Mouse (Mus musculus) layer of hippocampus, adult 2 months (tissue): ENCODE measurements around the gene Hdac10. TPM values are rescaled to one million over a fixed set of nuclear protein-coding genes. Genes with fewer than 3 reads are reported as not detected.

Experiments used
- DNase-seq, 2 experiments: peaks; one replicate each; pipeline ENCODE4 v3.0.0; 2022; ENCODE audit warnings: low spot score in 2 of 2
- H3K27ac ChIP-seq: fragments of 200-600 bp; 2 replicates; pipeline ENCODE4 v1.8.1; 2022
- H3K4me3 ChIP-seq: fragments of 200-600 bp; 2 replicates; pipeline ENCODE4 v1.8.1; 2022; ENCODE audit warnings: mild to moderate bottlenecking
- CTCF ChIP-seq: fragments of 200-600 bp; conservative IDR thresholded peaks from 2 replicates; pipeline ENCODE4 v1.8.1; 2022; ENCODE audit warnings: antibody characterized with exemption, mild to moderate bottlenecking, moderate library complexity
- total RNA-seq, 2 experiments: library from RNA; stranded (reverse); gene quantifications; 2 replicates each; pipeline ENCODE4 v1.2.3; 2021

Gene Hdac10
- total RNA-seq, 2 experiments from 2014 or later, result 16.3 to 17.9 TPM

DNA sequence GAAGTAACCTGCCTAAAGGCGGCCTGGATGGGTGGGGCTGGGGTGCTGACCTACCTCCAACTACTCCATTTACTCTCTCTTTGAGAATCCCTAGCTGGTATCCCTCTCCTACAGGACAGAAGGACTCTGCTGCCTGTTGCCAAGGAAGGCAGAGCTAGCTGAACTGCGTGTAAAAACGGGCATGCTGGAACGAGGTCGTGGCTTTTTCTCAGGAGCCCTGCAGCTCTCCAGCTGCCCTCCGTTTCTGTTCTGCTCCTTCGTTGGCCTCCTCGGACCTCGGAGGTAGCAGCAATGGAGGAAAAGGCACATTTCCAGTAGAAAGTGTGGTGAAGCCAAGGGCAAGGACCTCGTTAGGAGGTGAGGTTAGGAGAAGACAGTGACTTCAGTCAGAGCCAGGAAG lies 40.4 kb upstream of the Hdac10 start:
- H3K27ac ChIP-seq, result peak overlapping the region; percentile 85
- DNase-seq, result no peak
- TF ChIP-seq CTCF, result no peak
- H3K4me3 ChIP-seq, result peak overlapping the region; percentile 30; the same call in 1 of the 2 replicates

DNA sequence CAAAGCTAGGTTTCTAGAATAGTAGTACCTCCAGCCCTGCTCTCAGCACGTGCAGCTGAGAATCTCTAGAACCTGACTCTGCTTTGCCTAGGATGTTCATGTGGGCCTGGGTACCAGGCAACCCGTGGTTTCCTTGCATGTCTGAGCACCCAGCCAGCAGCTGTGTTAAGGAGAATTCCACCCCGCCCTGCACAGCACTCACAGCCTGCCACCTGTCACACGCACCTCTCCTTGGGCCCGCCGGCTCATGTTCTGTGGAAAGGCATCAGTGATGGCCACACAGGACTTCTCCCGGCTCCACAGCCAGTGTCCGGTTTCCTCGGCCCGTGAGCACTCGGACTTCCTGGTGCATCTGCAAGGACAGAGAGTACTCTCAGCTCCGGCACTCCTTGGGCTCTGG lies 37.0 kb upstream of the Hdac10 start:
- Histone ChIP-seq H3K4me3 (no peak overlapping the region), H3K27ac (no peak overlapping the region)
- DNase-seq, result no peak
- TF ChIP-seq CTCF, result no peak

DNA sequence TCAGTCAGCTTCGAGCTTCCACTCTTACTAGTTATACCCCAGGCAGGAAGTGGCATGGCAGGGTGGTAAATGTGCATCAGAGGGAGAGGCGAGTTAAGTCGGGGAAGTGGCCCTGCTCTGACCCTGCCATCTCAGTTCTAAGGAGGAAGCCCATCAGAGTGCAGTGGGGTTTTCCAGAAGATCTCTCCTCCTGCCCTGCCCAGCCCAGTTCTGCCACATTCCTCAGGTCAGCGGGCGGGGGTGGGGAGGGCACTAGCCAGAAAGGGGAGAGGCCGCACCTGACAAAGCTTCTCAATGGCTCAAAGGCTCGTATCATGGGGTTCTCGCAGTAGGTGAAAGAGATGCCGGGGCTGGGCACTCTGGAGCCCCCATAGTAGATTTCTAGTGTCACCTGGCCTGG lies 32.9 kb upstream of the Hdac10 start:
- no peak for TF ChIP-seq CTCF
- Histone ChIP-seq H3K4me3 (no peak overlapping the region), H3K27ac (no peak overlapping the region)
- DNase-seq, result no peak

DNA sequence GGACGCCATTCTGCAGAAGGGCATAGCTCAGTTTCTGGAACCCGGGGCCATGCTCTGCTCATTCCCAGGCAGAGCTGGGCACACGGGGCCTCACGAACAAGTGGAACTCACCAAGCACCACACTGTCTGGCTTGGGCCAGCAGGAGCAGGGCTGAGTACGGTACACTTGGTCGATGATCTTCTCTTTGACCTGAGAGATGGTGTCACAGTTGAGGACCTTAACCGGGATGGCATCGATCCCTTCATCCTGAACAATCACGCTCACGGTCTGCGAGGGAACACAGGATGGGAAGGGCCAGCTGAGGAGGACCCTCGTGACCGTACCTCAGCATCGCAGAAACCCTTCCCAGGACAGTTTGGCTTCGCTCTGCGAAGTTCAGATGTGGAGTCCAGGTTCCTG lies 30.0 kb upstream of the Hdac10 start:
- TF ChIP-seq CTCF, result no peak
- Histone ChIP-seq H3K27ac (no peak overlapping the region), H3K4me3 (no peak overlapping the region)
- no peak for DNase-seq

DNA sequence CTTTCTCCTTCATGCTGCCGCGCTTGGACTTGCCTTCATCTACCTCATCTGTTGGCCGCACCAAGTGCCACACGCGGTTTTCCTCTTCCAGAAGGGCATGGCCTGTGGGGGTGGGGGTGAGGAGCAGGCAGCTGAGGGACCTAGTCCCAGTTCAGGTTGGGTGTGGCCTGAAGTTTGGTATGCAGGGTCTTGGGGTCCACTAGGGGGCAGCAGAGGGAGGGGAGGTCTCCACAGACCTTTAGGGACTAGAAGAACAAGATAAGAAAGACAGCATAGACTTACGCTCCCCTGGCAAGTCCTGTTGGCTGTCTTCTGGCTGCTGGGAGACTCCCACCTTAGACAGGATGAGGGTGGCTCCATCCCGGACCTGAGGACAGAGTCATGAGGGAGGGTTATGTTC lies 29.5 kb upstream of the Hdac10 start:
- peak; percentile 50 to 62 for DNase-seq
- peak; percentile 81 for TF ChIP-seq CTCF
- no peak overlapping the region for H3K27ac ChIP-seq
- no peak overlapping the region for H3K4me3 ChIP-seq

DNA sequence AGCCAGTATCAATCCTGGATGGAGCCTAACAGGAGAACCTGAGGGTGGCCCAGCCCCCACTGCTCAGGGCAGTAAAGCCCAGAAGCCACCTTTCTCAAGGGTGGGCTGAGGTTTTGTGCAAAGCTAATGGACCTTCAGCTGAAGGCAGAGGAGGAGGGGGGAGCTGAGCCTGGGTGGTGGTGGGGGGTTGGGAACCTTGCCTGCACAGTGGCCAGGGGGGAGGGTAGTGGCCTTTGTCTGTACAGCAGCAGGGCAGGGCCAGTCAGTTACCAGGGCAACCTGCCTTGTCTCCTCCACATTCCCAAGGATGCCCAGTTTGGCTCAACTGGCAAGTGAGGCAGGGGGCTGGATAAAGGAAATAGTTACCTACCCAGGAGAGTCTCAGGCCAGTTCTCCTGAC lies 23.8 kb upstream of the Hdac10 start:
- no peak overlapping the region for H3K27ac ChIP-seq
- no peak for DNase-seq
- TF ChIP-seq CTCF, result no peak
- H3K4me3 ChIP-seq, result no peak overlapping the region

DNA sequence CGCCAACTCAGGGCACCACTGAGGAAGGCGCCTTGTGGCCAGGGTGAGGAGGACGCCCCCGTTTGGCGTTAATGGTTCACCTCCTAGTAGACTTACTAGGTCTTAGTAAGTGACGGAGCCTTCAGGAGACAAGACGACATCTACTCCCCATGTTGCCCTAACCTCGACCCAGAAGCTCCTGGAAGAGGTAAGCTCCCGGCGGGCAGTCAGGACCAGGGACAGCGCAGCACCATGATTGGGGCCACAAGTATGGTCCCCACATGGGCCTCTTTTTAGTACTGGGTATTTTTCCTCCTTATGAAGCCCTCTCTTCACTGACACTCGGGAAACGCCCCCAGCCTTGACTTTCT lies 21.5 kb upstream of the Hdac10 start:
- H3K4me3 ChIP-seq, result peak overlapping the region; percentile 81
- no peak; the same call in 1 of the 2 replicates for TF ChIP-seq CTCF
- no peak for DNase-seq
- no peak overlapping the region; the same call in 1 of the 2 replicates for H3K27ac ChIP-seq

DNA sequence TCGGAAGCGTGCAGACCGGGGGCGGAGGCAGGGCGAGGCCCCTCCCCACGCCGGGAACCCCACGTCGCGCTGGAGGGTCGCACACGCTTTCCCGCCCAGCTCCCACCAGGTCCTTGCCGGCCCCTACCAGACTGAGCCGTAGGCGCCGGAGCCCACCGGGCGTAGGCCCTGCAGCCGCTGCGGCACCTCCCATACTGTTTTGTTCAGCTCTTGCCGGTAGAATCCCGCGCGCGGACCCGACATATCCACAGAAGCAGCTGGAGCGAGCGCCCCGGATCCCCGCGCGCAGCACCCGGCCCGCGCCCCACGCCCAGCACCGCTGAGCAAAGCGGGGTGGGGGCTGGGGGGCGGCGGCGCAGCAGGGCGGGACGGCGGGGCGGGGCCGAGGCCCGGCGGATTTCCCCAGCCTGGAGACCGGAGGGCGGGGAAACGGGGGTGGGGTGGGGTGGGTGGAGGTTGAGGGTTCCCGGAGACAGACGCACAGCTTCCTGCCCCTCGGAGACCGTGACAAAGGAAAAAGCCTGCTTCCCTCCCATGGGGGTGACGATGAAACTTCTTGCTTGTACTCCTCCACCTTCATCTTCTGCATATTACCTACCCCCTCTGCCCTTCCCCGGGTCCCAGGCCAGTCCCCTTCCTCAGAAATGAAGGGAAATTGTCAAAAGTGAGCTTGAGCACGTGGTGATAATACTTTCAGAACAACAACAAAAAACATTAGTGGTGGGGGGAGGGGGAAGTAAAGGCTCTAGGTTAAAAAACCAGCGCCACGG lies 21.0 kb upstream of the Hdac10 start, which contains the start of gene Mapk11:
Gene Mapk11, minus strand, starts transcription at position 358 of the 770 bp plus-strand sequence.
- no peak for DNase-seq
- TF ChIP-seq CTCF, result no peak
- peak within 1 kb of the TSS; percentile 87 for H3K27ac ChIP-seq
- H3K4me3 ChIP-seq, result peak within 1 kb of the TSS; percentile 81

DNA sequence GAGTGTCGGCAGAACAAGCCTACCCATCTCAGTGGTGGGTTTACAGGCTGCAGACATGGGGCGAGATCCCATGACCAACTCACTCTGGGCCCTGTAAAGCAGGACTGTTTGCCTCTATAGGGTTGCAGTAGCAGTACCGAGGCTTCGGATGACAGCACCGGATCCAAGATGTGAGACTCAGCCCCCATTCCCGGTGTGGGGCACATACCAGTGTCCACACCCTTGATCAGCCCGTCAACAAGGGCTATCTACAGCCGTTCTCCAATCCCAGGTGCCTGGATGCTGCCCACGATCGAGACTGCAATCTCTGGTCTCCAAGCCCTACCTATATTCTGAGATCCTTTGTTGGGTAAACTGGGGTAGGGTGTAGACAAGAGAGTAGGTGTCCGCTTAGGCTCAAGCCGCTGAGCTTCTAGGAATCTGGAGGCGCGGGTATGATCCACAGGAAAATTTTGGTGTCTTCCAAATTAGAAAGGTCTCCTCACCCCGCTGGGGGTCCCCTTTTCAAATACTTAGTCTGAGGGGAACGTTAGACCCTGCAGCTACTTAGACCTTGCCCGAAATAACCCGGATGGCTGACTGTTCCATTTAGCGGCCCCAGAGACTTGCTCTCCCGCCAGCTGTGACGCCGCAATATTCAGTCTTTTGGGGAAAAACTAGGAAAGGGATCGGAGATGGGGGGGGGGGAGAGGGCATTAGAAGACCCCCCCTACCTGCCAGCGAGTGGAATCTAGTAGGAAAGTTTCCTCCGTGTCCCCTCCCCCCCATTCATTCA lies 20.2 kb upstream of the Hdac10 start:
- DNase-seq, result no peak
- TF ChIP-seq CTCF, result no peak
- peak overlapping the region; percentile 87 for H3K27ac ChIP-seq
- peak overlapping the region; percentile 81 for H3K4me3 ChIP-seq

DNA sequence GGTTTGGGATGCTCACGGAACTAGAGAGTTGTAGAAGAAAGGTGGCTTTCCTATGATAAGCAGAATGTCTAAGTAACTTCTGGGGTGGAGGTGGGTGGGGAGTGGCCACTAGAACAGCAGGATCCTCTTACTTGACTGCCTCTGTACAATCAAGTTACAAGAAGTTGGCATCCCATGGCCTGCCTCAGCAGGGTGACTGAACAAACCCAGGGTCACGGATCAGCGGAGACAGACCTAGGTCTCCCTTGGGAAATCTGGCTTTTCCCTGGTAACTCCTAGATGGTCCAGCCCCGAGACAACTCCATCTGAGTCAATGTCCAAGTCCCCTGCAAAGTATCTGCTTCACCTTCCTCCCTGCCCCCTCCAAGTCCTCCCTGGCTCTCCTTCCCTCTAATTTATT lies 19.4 kb upstream of the Hdac10 start:
- no peak for TF ChIP-seq CTCF
- Histone ChIP-seq H3K4me3 (no peak overlapping the region; the same call in 1 of the 2 replicates), H3K27ac (no peak overlapping the region)
- DNase-seq, result no peak

DNA sequence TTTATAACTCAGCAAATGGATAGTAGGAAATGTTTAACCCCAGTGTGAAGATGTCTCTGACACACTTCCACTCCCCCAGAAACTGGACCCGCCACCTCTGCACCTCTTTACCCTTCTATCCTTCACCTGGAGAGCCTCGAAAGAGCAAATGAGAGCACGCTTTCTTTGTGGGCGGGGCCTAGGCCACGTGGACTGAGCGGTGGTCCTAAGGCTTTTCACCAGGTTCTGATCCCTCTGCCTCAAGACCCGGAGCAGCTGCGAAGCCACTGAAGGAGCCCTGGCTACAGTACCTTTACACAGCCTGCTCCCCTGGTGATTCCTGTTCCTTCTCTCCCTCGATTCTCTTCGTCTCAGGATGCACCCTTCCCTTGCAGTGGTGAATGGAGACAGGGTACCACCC lies 19.0 kb upstream of the Hdac10 start:
- DNase-seq, result no peak
- no peak for TF ChIP-seq CTCF
- no peak overlapping the region for H3K27ac ChIP-seq
- peak overlapping the region; percentile 30; the same call in 1 of the 2 replicates for H3K4me3 ChIP-seq

DNA sequence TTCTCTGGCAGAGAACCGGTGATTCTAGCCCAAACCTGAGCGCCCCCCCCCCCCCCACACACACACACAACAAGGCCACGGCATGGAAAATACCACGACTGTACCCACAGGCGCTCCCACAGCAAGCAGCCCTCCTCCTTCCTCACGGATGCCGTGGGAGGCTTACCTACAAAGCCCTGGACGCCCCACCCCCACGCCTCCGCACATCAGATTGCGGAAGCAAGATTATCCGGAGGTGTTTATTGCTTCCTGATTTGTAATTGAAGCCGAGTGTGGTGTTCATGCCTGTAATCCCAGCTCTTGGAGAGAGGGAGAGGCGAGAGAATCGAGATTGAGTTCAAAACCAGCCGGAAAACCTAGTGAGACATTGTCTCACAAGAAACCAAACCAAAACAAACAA lies 18.5 kb upstream of the Hdac10 start:
- peak overlapping the region; percentile 47; the same call in 1 of the 2 replicates for H3K4me3 ChIP-seq
- DNase-seq, result no peak
- peak overlapping the region; percentile 24; the same call in 1 of the 2 replicates for H3K27ac ChIP-seq
- TF ChIP-seq CTCF, result no peak

DNA sequence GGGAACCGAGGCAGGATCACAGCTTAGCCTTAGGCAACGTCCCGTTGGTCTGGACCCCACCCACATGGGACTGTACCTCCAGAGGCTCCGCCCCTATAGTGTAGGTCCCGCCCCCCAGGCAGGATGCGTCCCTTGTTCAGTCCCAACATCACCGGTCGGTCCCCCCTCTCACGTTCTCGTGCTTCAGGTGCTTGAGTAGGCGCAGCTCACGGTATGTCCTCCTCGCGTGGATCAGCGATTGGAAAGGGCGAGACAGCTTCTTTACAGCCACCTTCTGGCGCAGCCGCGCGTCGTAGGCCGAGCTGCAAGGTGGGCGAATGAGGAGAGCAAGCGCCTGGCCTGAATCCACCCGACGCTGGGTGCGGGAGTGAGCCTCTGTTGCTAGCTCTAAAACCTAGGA lies 18.0 kb upstream of the Hdac10 start:
- no peak for TF ChIP-seq CTCF
- no peak for DNase-seq
- H3K4me3 ChIP-seq, result peak overlapping the region; percentile 47
- H3K27ac ChIP-seq, result peak overlapping the region; percentile 24

DNA sequence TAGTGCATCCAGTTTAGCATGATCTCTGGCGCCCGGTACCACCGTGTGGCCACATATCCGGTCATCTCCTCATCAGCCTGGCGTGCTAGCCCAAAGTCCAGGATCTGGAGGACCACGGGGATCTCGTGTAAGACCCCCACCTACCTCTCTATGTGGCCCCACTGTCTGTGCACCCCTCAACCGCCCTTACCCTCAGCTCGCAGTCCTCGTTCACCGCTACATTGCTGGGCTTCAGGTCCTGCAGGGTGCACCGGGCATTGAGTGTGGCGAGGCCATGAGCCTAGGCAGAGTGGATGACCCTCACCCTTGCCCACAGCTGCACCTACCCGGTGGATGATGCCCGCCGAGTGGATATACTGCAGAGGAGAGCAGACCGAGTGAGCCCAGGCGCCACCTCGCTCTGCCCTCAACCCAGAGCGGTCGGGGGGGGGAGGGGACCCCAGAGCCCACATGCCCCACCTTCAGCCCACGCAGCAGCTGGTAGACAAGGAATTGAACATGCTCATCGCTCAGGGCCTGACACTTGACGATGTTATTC lies 17.4 kb upstream of the Hdac10 start:
- no peak for TF ChIP-seq CTCF
- Histone ChIP-seq H3K4me3 (no peak overlapping the region), H3K27ac (no peak overlapping the region)
- DNase-seq, result no peak
